Comparison of ENCODE assay signal across 12 mouse cellular contexts in genomic region chr7:51264166-51264565, GRCm38 (mm10).
"Had no signal": no experiment of that assay in that cellular context is flagged by ENCODE, and none has a peak within 500 bp of the region (broad histone marks: within the 10 kb centered on the region; RNA-seq: fewer than 3 reads in every experiment).

No protein-coding gene starts in this region.

- H3K4me2 ChIP-seq: liver, embryonic 11.5 days; liver, embryonic 15.5 days; neural tube, embryonic 13.5 days had no signal

- H3K4me1 ChIP-seq: limb, embryonic 10.5 days; liver, embryonic 15.5 days had no signal

- H3K27ac ChIP-seq: left cerebral cortex, adult 2 months; limb, embryonic 10.5 days; liver, embryonic 15.5 days; neural tube, embryonic 13.5 days; stomach, postnatal 0 days had no signal

- H3K27me3 ChIP-seq: liver, embryonic 15.5 days; neural tube, embryonic 13.5 days had no signal

- ATAC-seq: lung, postnatal 0 days had no signal

- H3K9me3 ChIP-seq: limb, embryonic 10.5 days; liver, embryonic 15.5 days; neural tube, embryonic 13.5 days had no signal

- H3K9ac ChIP-seq: liver, embryonic 15.5 days; neural tube, embryonic 13.5 days had no signal

- H3K36me3 ChIP-seq: limb, embryonic 10.5 days; liver, embryonic 15.5 days; neural tube, embryonic 13.5 days had no signal

- H3K4me3 ChIP-seq: left cerebral cortex, adult 2 months; limb, embryonic 10.5 days; liver, embryonic 15.5 days; neural tube, embryonic 13.5 days had no signal

- DNase-seq: kidney, adult 8-10 months; kidney, postnatal 25 days; lung, adult 2 months; lung, postnatal 36 days; thymus, postnatal 14 days had no signal
